Mouse (Mus musculus) forelimb bud, embryonic 11.5 days (tissue): ENCODE measurements around the gene Gatad2a.
"Not testable (repeated sequence)": the region's sequence is repeated elsewhere in the genome, so short reads cannot be mapped to it uniquely, and the experiment has no call there.

ENCODE experiments used
- DNase-seq: peaks from one replicate; pipeline ENCODE4 v3.0.0-alpha.2; 2012; ENCODE audit warnings: low read depth, low spot score

Gatad2a gene

GRCm38 (mm10) chr8:69995422-69995775 is 785 bp downstream of the Gatad2a start:
- DNase-seq = no peak

- DNase-seq = not testable (repeated sequence)
Measured at GRCm38 (mm10) chr8:69988936-69989335, 7.2 kb downstream of the Gatad2a start.

GRCm38 (mm10) chr8:69987744-69988143 is 8.4 kb downstream of the Gatad2a start:
- DNase-seq = no peak

GRCm38 (mm10) chr8:69984876-69985553 is 11.2 kb downstream of the Gatad2a start:
- no peak for DNase-seq

- DNase-seq = no peak
Measured at GRCm38 (mm10) chr8:69978456-69978855, 17.7 kb downstream of the Gatad2a start.

GRCm38 (mm10) chr8:69974806-69975205 is 21.4 kb downstream of the Gatad2a start:
- no peak for DNase-seq

GRCm38 (mm10) chr8:69974194-69974614 is 22.0 kb downstream of the Gatad2a start:
- peak; percentile 94 for DNase-seq

- peak; percentile 11 for DNase-seq
Measured at GRCm38 (mm10) chr8:69973442-69974161, 22.6 kb downstream of the Gatad2a start.

- DNase-seq = no peak
Measured at GRCm38 (mm10) chr8:69973063-69973441, 23.1 kb downstream of the Gatad2a start.

- DNase-seq = no peak
Measured at GRCm38 (mm10) chr8:69970880-69971279, 25.3 kb downstream of the Gatad2a start.

- no peak for DNase-seq
Measured at GRCm38 (mm10) chr8:69967291-69967933, 28.8 kb downstream of the Gatad2a start.

GRCm38 (mm10) chr8:69959241-69959640 is 36.9 kb downstream of the Gatad2a start:
- DNase-seq = no peak

- no peak for DNase-seq
Measured at GRCm38 (mm10) chr8:69957879-69958278, 38.3 kb downstream of the Gatad2a start.

GRCm38 (mm10) chr8:69957419-69957818 is 38.8 kb downstream of the Gatad2a start:
- DNase-seq = no peak

- DNase-seq = no peak
Measured at GRCm38 (mm10) chr8:69956651-69957050, 39.5 kb downstream of the Gatad2a start.

GRCm38 (mm10) chr8:69954642-69955041 is 41.5 kb downstream of the Gatad2a start:
- no peak for DNase-seq

GRCm38 (mm10) chr8:69954213-69954612 is 42.0 kb downstream of the Gatad2a start:
- DNase-seq = no peak

GRCm38 (mm10) chr8:69950300-69950699 is 45.9 kb downstream of the Gatad2a start:
- no peak for DNase-seq

GRCm38 (mm10) chr8:69942495-69942894 is 53.7 kb downstream of the Gatad2a start:
- DNase-seq = not testable (repeated sequence)

- DNase-seq = no peak
Measured at GRCm38 (mm10) chr8:69940386-69940785, 55.8 kb downstream of the Gatad2a start.

GRCm38 (mm10) chr8:69939633-69940032 is 56.6 kb downstream of the Gatad2a start:
- peak; percentile 81 for DNase-seq

GRCm38 (mm10) chr8:69938245-69938982 is 57.8 kb downstream of the Gatad2a start:
- DNase-seq = no peak
